Mouse (Mus musculus) cerebellum, adult 2 months (tissue): ENCODE measurements around the gene Usp2. TPM values are rescaled to one million over a fixed set of nuclear protein-coding genes. Genes with fewer than 3 reads are reported as not detected.

ENCODE experiments used
- DNase-seq, 2 experiments: peaks; one replicate each; pipeline ENCODE4 v3.0.0; 2021
- H3K27ac ChIP-seq: fragments of 200-500 bp; 2 replicates; pipeline ENCODE4 v1.5.1; 2012; ENCODE audit warnings: low read length, control low read depth, inconsistent platforms; ENCODE audit not compliant: insufficient read depth
- H3K27me3 ChIP-seq: fragments of 200-500 bp; 2 replicates; pipeline ENCODE4 v1.6.1; 2012; ENCODE audit warnings: inconsistent platforms, mild to moderate bottlenecking, low read length, moderate library complexity; ENCODE audit not compliant: control insufficient read depth, insufficient read depth
- H3K4me1 ChIP-seq: fragments of 200-500 bp; 2 replicates; pipeline ENCODE4 v1.6.1; 2011; ENCODE audit warnings: low read length; ENCODE audit not compliant: control insufficient read depth, insufficient read depth
- H3K4me3 ChIP-seq: fragments of 200-500 bp; replicated peaks from 2 replicates; pipeline ENCODE3; 2011; ENCODE audit warnings: mild to moderate bottlenecking, low read depth, low read length, control low read depth; ENCODE audit not compliant: insufficient read depth
- CTCF ChIP-seq: fragments of 200-500 bp; IDR thresholded peaks from 2 replicates; pipeline ENCODE4 v1.5.1; 2011; ENCODE audit warnings: low read depth, mild to moderate bottlenecking, control low read depth, low read length, moderate library complexity, borderline replicate concordance; ENCODE audit not compliant: insufficient read depth
- POLR2A ChIP-seq: fragments of 200-500 bp; IDR thresholded peaks from 2 replicates; pipeline ENCODE4 v1.6.1; 2011; ENCODE audit warnings: low read length, control low read depth, borderline replicate concordance; ENCODE audit not compliant: insufficient read depth
- WGBS: fragments of 180-500 bp; shearing (Covaris S2); methylation state at CpG from one replicate; pipeline ENCODE4 v1.1.7; 2018; 5-methylcytosine and 5-hydroxymethylcytosine counted together
- polyA plus RNA-seq: library from polyadenylated mRNA; depleted of rRNA; stranded (reverse); fragments of >200 nt; gene quantifications from 2 replicates; pipeline ENCODE4 v1.2.3, GENCODE M21; 2012

Usp2 gene
- polyA plus RNA-seq, 1 experiment, result 43.5 TPM

DNA sequence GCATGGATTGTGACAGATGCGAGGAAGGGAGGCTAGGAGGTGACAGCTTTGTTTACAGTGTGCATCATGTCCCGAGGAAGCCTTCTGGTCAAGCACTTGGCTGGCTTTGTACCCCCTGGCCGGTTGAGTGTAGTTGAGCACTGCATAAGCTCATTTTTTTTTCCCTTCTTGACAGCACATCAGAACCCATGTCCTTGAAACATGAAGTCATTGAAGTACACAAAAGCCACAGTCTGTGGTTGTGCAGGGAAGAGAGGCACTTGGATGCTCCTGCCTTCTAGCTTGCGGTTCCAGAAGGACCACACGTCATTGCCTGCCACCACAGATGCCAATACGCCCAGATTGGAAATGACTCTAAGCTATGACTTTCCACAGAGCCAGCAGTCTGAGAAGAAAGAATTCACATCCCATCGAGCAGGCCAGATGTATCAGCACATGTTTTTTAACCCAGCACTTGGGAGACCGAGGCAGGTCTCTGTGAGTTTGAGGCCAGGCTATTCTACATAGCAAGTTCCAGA lies 53.2 kb downstream of the Usp2 start:
- TF ChIP-seq POLR2A (no peak), CTCF (no peak)
- H3K27ac ChIP-seq, result no peak overlapping the region
- 62% methylated on average over 8 of the region's 8 CpGs for WGBS
- H3K4me3 ChIP-seq, result no peak overlapping the region
- no peak for DNase-seq
- H3K4me1 ChIP-seq, result no peaks in the 10 kb centered on the region
- H3K27me3 ChIP-seq, result no peaks in the 10 kb centered on the region

DNA sequence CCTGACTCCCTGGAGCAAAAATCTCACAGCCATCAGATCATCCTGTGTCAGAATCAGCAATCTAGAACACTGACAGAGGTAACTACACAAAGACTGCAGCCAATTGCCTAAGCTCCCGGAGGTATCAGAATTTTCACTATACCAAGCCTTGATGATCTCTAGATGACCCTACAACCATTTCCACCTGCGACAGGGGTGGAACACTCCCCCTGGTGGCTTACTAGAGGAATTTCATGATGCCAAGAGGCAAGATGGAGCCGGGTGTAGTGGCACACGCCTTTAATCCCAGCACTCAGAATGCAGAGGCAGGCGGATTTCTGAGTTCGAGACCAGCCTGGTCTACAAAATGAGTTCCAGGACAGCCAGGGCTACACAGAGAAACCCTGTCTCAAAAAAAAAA lies 57.5 kb downstream of the Usp2 start:
- no peak overlapping the region for H3K27ac ChIP-seq
- peak in 1 of 2 experiments; percentile 23 for DNase-seq
- no peaks in the 10 kb centered on the region for H3K27me3 ChIP-seq
- H3K4me1 ChIP-seq, result no peaks in the 10 kb centered on the region
- TF ChIP-seq POLR2A (no peak), CTCF (peak; percentile 56; the same call in 1 of the 2 replicates)
- H3K4me3 ChIP-seq, result no peak overlapping the region
- WGBS, result 65% methylated on average over 6 of the region's 6 CpGs

DNA sequence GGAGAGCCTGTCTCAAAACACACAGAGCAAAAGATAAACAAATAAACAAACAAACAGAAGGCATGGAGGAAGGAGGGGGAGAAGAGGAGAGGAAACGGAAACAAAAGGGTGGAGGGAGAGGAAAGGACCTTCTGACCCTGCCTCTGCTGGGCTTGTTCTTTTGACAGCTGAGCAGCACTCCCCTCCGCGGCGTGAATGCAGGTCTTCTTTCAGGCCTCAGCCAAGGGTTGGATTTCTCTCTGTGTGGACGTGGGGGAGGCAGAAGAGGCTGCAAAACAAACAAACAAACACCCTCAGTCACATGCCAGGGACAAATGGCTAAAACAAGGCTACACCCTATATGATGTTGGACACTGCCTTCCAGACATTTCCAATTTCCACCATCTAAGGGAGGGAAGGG lies 58.2 kb downstream of the Usp2 start:
- no peak overlapping the region for H3K27ac ChIP-seq
- WGBS, result 64% methylated on average over 5 of the region's 5 CpGs
- DNase-seq, result peak in 1 of 2 experiments; percentile 8

DNA sequence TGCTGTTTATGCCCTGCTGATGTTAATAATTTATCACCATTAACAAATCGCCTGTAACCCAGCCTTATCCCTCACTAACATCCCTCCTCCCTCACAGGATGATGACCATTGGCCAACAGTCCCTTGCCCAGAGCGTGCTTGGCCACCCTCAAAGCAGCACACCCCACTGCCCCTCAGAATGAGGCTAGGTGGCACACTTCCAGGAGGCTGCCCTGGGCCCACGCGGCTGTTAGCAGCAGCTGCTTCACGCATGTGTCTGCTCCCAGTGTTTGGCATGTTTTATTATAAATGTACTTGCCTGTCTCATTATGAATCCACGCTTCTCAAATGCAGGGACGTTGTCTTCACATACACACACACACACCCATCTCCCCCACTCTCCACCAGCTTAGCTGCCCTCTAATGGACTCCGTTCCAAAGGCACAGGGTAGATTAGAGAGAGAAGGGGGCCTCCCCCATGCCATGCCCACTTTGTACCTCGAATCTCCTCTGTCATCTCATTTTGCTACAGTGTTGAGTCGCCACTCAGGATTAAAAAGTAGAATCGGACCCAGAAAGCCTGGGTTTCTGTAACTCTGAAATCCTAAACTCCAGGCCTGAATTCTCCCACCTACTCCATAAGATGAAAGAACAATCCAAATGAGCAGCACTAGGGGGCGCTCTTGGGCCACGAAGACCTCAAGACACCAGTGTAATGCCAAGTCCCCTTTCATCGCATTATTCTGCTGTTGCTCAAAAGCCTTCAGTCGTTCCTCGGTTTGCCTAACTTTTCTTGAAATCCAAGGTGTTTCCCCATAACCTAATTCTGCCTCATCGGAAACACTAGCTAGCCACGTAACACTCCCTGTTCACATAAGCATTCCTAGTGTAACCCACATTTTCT lies 59.0 kb downstream of the Usp2 start:
- DNase-seq, result peak; percentile 82 to 88
- no peaks in the 10 kb centered on the region for H3K27me3 ChIP-seq
- H3K4me1 ChIP-seq, result 0 out of 2 replicates have a peak, but pooled peaks cover 3% of the 10 kb centered on the region
- TF ChIP-seq CTCF (peak; percentile 92), POLR2A (no peak)
- H3K4me3 ChIP-seq, result no peak overlapping the region
- WGBS, result 18% methylated on average over 18 of the region's 18 CpGs
- no peak overlapping the region for H3K27ac ChIP-seq

More for the DNA sequence above, 58.2 kb downstream of the Usp2 start:
- Histone ChIP-seq H3K4me3 (no peak overlapping the region), H3K27me3 (no peaks in the 10 kb centered on the region), H3K4me1 (no peaks in the 10 kb centered on the region)
- TF ChIP-seq CTCF, result no peak
- no peak for TF ChIP-seq POLR2A

DNA sequence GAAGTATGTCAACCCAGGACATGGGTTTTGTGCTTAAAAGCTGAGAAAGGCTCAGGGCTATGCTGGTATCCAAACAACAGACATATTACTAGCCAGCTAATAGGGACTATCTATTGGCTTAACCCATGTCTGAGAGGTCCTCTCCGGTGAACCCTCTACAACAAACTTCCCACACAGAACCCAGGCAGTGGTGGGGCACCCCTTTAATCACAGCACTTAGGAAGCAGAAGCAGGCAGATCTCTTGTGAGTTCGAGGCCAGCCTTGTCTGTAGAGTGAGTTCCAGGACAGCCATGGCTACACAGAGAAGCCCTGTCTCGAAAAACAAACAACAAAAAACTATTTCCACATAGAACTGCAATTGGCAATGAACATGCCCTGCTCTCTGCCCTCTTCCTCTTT lies 59.9 kb downstream of the Usp2 start:
- 0 out of 2 replicates have a peak, but pooled peaks cover 3% of the 10 kb centered on the region for H3K4me1 ChIP-seq
- TF ChIP-seq CTCF (no peak), POLR2A (no peak)
- WGBS, result 87% methylated on average over 3 of the region's 3 CpGs
- H3K4me3 ChIP-seq, result no peak overlapping the region
- no peak overlapping the region for H3K27ac ChIP-seq
- DNase-seq, result peak in 1 of 2 experiments; percentile 13
- no peaks in the 10 kb centered on the region for H3K27me3 ChIP-seq

DNA sequence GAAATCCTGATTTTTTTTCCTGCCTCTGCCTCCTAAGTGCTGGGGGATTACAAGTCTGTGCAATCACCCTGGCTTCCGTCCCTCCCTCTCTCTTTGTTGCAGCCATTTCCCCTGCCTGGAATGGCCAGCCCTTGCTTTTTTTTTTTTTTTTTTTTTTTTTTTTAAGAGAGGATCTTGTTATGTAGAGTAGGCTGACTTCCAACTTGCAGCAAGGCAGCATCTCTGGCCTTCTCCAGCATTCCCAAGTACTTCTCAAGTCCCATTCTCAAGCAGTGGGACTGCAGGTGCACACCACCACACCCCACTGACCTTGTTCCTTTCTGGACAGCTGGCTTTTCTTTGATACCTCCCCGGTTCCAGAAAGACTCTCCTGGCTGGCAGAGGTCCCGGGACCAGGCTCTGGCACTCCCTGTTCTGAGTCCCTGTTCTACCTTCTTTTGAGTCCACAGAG lies 60.6 kb downstream of the Usp2 start:
- DNase-seq, result peak in 1 of 2 experiments; percentile 26
- Histone ChIP-seq H3K4me3 (no peak overlapping the region), H3K27ac (no peak overlapping the region), H3K4me1 (0 out of 2 replicates have a peak, but pooled peaks cover 3% of the 10 kb centered on the region), H3K27me3 (no peaks in the 10 kb centered on the region)
- 55% methylated on average over 3 of the region's 3 CpGs for WGBS
- no peak for TF ChIP-seq POLR2A
- TF ChIP-seq CTCF, result no peak

- peak overlapping the region; percentile 59 for H3K4me3 ChIP-seq
- WGBS, result 31% methylated on average over 9 of the region's 9 CpGs
- TF ChIP-seq CTCF, result no peak
- TF ChIP-seq POLR2A, result no peak
- no peaks in the 10 kb centered on the region for H3K27me3 ChIP-seq
- DNase-seq, result no peak
- no peak overlapping the region for H3K27ac ChIP-seq
- peaks cover 10% of the 10 kb centered on the region for H3K4me1 ChIP-seq
Observed at GRCm38 (mm10) chr9:44129633-44130032, 62.8 kb downstream of the Usp2 start.
